Mouse (Mus musculus) leukemia stem cell, adult 10-12 weeks (primary cell): ENCODE measurements around the gene Capzb. TPM values are rescaled to one million over a fixed set of nuclear protein-coding genes. Genes with fewer than 3 reads are reported as not detected.

Source experiments
- polyA plus RNA-seq: library from polyadenylated mRNA; stranded (reverse); fragments of >175 nt; gene quantifications from 2 replicates; pipeline ENCODE4 v1.2.3, GENCODE M21; 2012; ENCODE audit warnings: low replicate concordance

Gene Capzb
- polyA plus RNA-seq, result 47.0 and 50.3 TPM in 2 replicates

DNA sequence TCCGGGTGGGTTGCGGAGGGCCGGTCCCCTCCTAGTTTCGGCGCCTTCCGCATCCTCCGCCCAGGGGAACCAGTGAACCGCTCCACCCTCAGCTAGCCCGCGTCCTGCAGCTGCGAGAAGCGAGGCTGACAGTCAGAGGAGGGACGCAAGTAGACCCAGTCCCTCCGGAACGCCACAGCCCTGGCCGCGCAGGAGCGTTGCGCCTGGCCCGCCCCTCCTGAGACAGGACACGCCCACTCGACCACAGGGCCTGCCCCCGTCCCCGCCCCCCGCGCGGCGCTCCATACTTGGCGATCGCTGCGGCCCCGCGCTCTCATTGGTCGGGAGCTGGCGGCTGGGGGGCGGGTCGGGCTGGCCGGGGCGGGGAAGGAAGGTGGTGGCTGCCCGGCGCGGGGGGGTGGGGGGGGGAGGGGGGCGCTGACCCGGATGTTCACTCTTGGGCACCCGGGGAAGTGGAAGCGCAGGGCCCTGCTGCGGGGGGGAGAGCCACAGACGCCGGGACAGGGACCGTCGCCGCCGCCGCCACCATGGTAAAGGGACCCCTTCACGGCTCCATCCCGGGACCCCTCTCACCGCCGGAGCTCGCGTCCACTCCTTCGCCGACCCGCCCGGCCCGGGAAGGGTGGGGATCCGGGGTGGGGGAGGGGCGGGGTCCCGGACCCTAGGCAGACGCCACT is at the start of gene Capzb:
Gene Capzb, plus strand, starts transcription at position 401 of the 677 bp plus-strand sequence.

DNA sequence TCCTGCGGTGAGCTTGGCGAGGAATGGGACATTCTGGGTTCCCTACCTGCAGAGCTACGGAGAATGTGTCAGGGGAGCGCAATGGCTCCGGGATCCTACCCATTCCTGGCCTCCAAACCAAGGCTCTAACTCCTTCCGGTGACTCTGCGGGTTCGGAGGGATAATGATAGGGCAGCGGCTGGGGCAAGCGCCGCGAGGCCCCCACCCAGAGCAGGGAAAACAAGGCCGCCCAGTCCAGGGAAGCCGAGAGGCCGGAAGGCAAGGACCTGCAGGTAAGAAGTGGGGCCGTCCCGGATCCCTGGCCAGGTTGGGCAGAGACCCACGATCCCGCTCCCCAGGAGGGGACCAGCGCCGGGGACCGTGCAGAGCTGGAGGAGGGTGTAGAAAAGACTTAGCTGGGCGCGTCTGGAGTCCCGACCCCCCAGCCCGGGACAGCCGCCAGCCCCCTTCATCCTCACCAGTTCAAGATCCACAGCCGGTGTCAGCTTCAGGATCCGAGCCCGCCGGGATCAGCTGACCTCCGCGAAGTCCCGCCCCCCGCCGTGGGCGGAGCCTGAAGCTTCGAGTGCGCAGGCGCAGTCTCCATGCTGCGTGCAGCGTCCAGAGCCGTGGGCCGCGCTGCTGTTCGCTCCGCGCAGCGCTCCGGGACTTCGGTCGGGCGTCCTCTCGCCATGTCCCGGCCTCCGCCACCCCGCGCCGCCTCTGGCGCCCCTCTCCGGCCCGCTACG is 117.6 kb downstream of the Capzb start, which contains the start of the genes Pqlc2 and Akr7a5:
Gene Pqlc2, minus strand, starts transcription at position 538 of the 728 bp plus-strand sequence.
Gene Akr7a5, plus strand, starts transcription at position 574 of the 728 bp plus-strand sequence.

Other genes starting within 250 kb of the Capzb start
- not detected in 2 replicates for gene Rnf186, start 225.8 kb upstream of the Capzb start, polyA plus RNA-seq
- 8.3 and 13.7 TPM in 2 replicates for gene Tmco4, start 220.0 kb upstream of the Capzb start, polyA plus RNA-seq
- not detected in 2 replicates for gene Htr6, start 117.3 kb upstream of the Capzb start, polyA plus RNA-seq
- 0.99 and 3.0 TPM in 2 replicates for gene Nbl1, start 99.9 kb upstream of the Capzb start, polyA plus RNA-seq
- gene Minos1, start 61.8 kb upstream of the Capzb start, polyA plus RNA-seq, result 8.0 and 24.3 TPM in 2 replicates
- 7.7 and 15.1 TPM in 2 replicates for gene Pqlc2, start 117.8 kb downstream of the Capzb start, polyA plus RNA-seq
- 31.7 and 49.7 TPM in 2 replicates for gene Akr7a5, start 117.8 kb downstream of the Capzb start, polyA plus RNA-seq
- 65.6 and 121 TPM in 2 replicates for gene Mrto4, start 159.7 kb downstream of the Capzb start, polyA plus RNA-seq
- gene Emc1, start 159.7 kb downstream of the Capzb start, polyA plus RNA-seq, result 3.2 and 10.6 TPM in 2 replicates
- gene Ubr4, start 159.7 kb downstream of the Capzb start, polyA plus RNA-seq, result 47.3 and 132 TPM in 2 replicates